Mouse (Mus musculus) natural killer cell, adult 2 months (primary cell): Measurements from ENCODE around the gene ccdc198.
"Not testable (repeated sequence)": the region's sequence is repeated elsewhere in the genome, so short reads cannot be mapped to it uniquely, and the experiment has no call there.

ENCODE experiments used
- DNase-seq, 2 experiments: peaks; one replicate each; pipeline ENCODE4 v3.0.0; 2022; ENCODE audit warnings: low spot score in 2 of 2

Gene ccdc198

DNA sequence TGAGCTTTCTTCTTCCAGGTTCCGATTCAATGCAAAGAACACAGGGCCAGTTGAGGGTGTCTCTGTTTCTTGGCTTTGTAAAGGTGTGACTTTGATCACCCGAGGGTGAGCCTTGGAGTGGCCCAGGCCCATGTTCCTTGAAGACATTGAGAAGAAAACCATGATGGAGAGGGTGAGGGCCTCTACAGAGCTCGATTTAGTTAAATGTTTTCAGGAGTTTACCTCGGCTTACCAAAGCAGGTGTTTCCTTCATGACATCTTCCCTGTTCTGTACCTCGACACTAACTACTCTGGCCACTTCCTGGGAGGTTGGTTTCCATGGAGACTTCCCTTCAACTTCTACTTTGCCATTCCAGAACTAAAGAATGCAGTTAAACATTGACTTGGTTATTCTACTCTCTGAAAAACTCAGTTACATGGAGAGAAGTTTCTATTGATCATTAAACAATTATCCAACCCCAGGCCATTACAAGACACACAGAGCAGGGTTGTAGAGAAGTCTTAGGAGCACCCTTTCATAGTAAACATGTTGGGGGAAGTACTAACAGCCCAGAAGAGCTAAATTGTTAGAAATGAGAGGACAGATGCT, at the start of gene ccdc198:
ccdc198 (minus strand) TSS at position 349 of the 589 bp plus-strand sequence.
- no peak for DNase-seq

DNA sequence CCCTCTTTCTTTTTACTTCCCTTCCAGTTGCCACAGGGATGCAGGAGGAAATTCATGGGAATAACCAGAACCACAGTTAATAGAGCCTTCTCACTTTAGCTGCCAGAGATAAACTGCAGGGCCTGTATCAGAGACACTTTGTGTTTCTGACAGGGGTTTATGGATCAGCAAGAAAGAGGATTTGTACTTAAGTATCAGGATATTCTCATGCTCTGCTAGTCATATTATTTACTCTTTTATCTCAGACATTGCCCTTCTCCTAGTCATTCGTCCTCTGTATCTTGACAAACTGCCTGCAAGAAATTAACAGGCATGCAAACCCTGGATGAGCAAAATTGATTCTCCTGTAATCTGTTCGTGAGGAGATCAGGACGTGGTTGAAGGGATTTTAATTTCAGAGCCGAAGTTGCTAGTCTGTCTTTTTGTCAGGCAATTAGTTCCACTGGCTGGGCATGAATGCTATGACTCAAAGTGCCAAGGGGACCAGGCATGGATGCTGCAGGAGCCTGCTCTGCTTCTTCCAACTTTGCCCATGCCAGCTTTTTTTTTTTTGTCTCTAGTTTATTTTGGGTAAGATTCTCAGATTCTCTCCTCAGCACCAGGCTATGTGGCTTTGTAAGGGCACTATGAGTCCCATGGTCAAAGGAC, 48.7 kb upstream of the ccdc198 start:
- DNase-seq: no peak

DNA sequence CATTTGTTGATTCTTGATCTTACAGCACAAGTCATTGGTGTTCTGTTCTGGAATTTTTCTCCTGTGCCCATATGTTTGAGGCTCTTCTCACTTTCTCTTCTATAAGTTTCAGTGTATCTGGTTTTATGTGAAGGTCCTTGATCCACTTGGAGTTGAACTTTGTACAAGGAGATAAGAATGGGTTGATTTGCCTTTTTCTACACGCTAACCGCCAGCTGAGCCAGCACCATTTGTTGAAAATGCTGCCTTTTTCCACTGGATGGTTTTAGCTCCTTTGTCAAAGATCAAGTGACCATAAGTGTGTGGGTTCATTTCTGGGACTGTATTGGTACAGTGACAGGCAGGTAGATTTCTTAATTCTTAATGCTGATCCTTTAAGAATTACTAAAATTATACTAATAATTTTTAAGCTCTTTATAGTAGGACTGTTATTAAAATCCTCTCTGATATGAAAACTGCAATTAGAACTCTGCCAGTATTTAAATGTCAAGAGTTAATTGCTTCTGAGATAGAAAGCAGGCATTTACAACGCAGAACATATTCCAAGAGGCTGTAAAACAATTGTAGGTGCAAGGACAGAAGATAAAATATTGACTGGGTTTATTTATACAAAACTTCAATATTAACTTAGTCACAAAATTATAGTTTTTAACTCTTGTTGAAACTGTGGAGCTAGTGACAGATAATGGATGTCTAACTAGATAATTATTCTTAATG, 44.9 kb upstream of the ccdc198 start:
- no peak for DNase-seq

DNA sequence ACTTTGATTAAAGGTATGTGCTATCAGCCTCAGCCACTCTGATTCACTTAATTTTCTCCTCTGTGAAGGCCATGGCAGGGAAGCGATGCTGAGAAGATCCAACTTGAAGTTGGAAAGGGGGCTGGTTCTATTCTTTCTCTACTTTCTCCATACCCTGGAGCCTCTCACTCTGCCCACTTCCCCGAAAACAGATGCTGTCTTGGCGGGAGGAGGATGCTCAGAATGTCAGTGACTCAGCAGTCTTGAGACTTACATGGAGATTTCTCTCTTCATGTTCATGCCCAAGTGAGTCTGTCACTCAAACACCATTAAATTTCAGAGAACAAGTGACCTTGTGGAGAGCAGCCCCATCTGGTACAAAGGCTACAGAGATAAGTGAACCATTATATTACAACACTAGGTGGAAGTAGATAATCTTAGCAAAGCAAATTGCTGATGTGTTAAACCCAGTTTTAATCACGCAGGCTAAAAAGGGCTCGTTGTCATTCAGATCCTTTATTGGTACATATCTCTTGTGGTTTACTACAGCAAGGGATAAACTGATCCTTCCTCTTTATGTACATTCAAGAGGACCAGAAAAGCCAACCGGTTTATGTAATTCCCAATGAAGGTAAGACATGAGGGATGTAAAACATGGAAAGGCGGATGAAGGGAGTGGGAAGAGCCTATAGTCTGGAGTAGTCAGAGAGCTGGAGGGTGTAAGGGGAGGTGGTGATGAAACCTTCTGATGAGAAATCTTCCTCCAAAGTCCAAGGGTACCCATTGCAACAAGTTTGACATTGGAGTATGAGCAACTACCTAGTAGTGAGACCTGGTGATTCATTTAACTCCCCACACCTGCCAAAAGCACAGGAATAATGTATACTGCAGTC, 38.7 kb upstream of the ccdc198 start:
- DNase-seq: no peak

DNA sequence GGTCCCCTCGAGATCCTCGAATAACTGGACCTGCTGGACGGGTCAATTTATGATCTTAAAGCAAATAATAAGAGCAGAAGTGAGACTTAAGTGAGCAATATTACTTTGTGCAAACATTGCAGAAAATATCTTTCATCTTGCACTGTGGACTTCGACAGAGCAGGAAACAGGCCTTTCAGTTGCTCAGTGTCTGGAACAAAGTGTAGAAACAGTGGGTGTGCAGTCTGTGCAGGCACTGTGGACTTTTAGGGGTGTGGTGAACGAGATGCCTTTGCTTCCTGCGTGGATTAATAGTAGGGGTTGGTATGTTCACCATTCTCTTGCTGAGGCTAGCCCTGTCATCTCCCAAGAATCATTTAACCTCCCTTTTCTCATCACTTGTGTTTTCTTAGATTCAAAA, 33.6 kb upstream of the ccdc198 start:
- DNase-seq: no peak

DNA sequence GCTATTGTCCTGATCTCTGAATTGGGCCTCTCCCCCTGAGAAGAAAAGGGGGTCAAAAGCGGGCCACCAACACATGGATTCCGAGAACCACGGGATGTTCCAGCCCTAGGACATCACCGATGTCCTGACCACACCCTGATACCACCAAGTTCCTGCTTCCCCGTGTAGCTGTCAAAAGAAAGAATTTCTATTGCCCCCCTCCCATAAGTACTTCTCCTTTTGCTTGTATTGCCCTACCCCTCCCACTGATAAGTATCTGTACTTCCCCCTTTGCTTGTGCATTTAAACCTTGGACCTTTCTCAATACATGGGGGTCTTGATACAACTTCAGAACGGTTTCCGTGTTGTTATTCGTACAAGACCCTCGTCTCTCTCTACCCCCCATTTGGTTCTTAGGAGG, 33.2 kb upstream of the ccdc198 start:
- not testable (repeated sequence) for DNase-seq

DNA sequence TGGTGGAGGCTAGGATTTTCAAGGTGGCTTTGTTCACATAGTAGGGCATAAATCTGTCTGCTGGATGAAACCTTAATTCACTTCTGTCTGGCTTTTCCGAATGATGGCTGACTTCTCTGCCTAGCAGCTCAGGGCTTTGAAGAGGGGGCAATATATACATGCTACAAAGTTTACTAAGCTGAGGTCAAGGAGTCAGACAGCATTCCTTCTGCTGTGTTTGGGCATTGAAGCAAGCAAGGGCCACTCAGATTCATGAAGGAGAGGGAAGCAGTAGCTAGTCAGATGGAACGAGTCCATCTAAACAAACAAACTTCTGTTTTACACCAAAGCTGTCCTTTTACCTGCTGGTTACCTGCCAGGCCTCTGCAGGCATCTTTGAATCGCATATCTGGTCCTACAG, 32.4 kb upstream of the ccdc198 start:
- no peak for DNase-seq

DNA sequence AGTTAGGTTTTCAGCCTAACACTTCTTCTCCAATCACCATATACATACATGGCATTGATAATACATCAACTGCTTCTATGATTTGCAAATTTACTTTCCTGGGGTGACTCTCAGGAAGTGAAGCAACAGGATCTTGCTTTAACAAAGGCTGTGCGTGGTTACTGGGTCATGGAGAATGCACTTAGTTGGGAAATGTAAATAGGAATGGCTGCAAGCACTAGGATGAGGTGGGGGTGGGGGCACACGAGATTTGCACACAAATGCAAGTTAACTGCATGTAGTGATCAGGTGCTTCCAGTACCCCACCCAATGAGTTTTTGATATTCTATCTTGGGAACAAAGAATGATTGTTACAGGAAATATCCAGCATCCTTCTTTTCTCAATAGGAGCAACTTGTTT, 30.1 kb upstream of the ccdc198 start:
- no peak for DNase-seq

DNA sequence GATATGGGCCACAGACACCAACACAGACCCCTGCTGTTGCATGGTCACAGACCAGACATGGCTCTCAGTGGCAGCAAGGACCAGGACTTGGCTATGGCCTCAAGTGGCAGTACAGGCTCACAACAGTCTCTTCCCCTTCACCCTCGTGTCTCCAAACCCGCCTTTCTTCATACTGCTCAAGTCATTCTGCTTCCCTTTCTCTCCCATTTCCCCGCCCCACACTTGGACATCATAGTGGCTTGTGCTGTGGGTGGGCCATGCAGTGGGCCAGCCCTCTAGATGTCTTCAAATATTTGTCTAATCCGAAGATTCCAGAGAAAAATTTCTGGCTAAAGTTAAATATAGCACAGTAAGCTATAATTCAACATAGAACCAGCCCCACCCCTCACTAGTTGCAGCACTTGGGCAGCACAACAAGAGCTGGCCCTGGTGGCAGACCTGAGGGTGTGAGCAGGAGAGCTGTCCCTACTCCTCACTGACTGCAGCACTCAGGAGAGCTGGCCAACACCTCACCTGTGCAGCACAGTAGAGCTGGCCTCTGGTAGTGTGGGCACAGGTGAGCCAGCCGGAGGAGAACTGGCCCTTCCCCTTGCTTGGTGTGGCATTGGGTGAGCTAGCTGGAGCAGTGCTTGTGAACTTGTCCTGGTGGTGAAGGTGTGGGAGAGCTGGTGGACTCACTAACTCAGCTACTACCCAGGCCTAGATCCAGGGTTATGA, 20.2 kb upstream of the ccdc198 start:
- DNase-seq: no peak

DNA sequence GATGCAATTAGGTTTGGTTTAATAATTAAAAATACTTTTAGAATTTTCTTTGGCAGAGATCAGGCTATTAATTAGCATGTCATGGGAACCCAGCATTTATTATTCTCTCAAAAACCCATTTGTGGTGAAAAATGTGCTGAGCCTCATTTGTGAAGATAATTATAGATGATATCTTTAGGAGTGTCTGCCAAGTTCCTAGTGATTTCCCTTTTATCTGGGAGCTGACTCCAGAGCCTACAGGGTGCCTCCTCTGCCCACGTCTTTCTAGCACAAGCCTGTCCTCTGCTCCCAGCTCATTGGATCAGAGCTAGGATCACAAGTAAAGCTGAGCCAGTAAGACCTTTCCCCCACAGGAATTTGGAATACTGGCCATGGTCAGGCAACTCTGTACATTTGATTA, 3.8 kb downstream of the ccdc198 start:
- no peak for DNase-seq

DNA sequence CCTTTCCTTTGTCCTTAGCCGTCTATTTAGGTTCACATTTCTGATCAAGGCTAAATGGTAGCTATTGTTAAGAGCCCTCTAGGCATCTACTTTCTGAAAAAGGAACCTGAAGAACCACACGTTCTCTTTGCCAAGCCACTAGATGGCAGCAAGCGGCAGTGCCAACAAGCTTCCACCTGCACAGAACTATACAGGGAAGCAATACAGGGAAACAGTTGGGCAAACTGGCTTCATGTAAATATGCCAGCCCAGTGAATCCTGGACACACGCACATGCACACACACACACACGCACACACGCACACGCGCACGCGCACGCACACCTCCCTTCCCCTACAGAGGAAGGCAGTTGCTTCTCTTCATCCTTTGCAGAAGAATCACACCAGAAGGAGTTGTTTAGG, 7.1 kb downstream of the ccdc198 start:
- DNase-seq: no peak

DNA sequence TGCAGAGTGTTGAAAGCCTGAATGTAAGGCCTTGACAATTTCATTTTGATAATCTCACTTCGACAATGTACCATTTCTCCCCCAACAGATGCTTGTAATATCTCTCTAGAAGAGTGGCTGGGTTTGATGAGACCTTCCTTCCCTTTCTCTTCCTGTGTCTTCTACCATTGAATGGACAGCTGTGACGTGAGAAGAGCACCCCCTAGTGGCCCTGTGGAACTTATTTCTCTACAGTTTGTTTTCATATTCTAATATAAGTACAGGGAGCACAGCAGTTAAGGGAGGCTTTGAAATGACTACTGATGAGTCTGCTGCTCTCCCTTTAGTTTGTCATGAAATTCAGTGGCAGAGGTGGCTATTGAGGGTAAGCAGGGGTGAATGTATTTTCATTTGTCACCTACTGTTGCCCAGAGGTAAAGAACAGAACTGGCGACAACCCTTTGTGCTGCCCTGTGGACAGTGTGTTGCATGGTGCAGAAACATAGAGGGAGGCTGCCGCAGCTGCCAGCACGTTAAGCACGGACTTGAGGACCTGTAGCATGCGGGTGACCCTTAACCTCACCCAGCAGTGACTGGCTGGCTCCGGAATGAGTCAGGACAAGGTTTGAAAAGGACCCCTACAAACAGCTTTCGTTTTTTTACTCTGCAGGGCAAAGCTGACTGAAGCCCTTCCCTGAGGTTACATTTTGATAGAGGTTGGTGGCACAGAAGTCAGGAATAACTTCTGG, 10.3 kb downstream of the ccdc198 start:
- DNase-seq: peak; percentile 38 to 68

DNA sequence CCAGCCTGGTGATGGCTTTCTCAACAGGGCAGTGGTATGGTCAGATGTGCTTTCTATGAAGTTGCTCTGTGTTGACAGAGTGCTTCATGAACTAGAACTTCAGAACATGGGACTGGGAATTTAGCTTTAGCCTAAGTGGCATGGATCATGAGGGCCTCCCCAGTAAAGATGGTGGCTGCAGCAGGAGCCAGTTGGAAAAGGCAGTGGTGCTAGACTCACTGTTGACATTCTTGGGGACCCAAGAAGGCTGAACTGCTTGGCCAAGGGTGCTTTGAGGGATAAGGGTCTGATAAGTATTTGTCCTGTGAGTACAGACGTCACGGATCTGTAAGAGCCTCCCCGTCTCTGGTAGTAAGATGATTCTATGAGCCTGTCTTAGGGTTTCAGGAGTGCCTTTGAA, 13.4 kb downstream of the ccdc198 start:
- DNase-seq: no peak

DNA sequence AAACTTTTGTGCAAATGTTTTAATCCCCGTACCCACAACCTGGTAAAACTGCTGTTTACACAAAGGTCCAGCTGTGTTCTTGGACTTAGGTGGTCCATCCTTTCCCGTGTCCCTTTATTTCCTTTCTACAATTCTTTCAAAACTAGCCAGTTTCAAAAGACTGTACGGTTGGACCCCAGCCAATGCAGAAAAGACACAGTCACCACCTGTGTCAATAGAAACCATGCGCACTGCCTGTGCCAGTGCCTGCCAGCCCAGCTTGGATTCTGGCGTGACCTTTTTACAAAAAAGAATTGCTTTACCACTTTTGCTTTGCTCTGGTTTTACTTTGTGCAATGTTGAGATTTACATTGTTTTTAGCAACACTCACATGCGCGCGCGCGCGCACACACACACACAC, 18.3 kb downstream of the ccdc198 start:
- DNase-seq: no peak

DNA sequence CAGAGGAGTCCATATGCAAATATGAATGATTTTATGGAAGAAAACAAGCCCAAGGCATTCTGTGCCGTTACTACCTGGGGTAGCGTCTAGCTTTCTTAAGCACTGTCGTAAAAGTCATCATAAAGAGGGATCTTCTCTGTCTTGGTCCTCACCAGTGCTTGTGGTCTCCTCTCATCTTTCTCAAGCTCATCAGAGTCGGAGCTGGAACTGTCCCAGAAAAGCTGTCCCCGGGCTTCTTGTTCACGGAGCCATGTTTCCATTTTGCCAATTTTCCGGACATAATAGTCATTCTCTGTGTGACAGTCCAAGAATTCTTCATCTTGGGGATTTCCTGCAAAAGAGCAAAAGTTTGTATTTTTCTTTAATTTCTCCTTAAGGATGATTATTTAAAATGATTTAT, 18.8 kb downstream of the ccdc198 start:
- DNase-seq: no peak

DNA sequence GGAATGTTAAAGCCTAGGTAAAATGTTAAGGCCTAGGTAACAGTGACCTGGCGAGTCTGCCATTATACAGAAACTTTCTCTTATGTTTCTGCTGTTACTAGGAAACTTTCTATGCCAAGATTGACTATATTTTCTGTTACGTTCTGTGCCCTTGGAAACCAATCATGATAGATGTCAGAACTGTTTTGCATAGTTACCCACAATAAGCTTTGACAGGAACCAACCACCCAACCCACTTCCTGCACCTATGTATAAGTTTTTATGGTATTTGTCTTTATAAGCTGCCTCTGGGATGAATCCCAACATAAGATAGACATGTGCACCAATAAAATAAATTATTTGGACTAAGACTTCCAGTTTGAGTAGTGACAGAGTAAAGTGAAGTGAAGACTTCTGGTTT, 23.5 kb downstream of the ccdc198 start:
- DNase-seq: peak in 1 of 2 experiments; percentile 31

DNA sequence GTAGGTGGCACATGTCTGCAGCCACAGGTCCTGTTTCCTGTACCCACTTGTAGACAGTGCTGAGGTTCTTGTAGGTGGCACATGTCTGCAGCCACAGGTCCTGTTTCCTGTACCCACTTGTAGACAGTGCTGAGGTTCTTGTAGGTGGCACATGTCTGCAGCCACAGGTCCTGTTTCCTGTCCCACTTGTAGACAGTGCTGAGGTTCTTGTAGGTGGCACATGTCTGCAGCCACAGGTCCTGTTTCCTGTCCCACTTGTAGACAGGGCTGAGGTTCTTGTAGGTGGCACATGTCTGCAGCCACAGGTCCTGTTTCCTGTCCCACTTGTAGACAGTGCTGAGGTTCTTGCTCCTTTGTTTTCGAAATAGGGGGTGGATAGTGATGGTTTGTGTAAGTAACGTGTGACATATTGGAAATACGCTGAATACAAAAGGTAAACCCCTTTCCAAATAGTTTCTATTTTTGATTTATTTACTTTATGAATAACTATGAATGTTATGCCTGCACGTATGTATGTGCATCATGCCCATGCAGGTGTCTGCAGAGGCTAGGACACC, 25.7 kb downstream of the ccdc198 start:
- DNase-seq: peak; percentile 37 to 59

DNA sequence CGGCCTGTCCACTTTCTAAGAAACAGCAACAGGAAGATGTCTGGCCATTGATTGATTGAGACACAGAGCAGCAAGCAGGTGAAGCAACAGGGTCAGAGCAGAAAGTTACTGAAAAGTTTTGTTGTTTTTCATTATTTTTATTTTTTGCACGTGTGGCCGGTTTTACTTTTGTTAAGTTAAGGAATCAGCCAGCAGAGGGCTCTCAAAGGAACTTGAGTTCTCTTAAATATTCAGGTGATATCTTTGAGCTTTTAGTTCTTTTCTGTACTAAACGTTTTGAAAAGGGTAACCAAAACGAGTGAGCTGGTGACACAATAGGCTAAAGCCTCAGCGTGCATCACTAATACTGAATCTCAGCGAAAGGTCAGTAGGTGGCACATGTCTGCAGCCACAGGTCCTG, 26.6 kb downstream of the ccdc198 start:
- peak in 1 of 2 experiments; percentile 34 for DNase-seq

DNA sequence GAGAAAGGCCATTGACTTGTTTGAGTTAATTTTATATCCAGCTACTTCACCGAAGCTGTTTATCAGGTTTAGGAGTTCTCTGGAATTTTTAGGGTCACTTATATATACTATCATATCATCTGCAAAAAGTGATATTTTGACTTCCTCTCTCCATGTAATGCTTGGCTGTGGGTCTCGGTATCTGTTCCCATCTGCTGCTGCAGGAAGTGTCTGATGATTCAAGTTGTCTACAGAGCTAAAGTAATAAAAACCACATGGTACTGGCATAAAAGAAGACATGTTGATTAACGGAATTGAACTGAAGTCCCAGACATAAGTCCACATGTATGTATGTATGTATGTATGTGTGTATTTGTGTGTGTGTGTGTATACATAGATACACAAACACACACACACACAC, 35.1 kb downstream of the ccdc198 start:
- not testable (repeated sequence) for DNase-seq

DNA sequence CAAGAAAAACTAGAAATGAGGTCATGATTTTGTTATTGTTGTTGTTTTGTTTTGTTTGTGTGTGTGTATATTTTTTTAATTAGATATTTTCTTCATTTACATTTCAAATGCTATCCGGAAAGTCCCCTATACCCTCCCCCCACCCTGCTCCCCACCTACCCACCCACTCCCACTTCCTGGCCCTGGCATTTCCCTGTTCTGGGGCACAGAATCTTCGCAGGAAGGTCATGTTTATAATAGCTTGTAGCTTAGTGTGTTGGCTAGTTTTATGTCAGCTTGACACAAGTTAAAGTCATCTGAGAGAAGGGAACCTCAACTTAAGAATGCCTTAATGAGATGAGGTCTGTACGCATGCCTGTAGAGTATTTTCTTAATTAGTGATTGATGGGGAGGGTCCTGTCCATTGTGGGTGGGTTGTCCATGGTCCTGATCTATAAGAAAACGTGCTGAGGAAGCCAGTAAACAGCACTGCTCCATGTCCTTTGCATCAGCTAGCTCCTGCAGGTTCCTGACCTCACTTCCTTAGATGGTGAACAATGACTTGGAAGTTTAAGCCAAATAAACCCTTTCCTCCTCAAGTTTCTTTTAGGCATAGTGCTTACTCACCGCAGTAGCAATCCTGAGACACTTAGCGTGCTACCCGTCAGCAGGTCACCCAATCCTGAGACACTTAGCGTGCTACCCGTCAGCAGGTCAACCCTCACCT, 44.0 kb downstream of the ccdc198 start:
- no peak for DNase-seq
